Mouse (Mus musculus) heart, postnatal 0 days (tissue): Measurements from ENCODE around the gene Fgd5. TPM values are rescaled to one million over a fixed set of nuclear protein-coding genes. Genes with fewer than 3 reads are reported as not detected.

Source experiments
- ATAC-seq: fragments of 200-750 bp; cut with Nextera tagmentation; 2 replicates; pipeline ENCODE4 v1.8.0; 2017; ENCODE audit warnings: low read depth, moderate number of reproducible peaks, moderate library complexity; ENCODE audit not compliant: insufficient read depth
- DNase-seq: peaks from one replicate; pipeline ENCODE4 v3.0.0-alpha.2; 2016; ENCODE audit warnings: low spot score
- H3K27ac ChIP-seq: fragments of 300-500 bp; sonication (generic); 2 replicates; pipeline ENCODE4 v1.5.1; 2014; ENCODE audit warnings: low read depth, mild to moderate bottlenecking
- H3K27me3 ChIP-seq: fragments of 300-500 bp; sonication (generic); 2 replicates; pipeline ENCODE4 v1.6.1; 2014; ENCODE audit warnings: low read length, mixed read lengths; ENCODE audit not compliant: control insufficient read depth, insufficient read depth
- H3K36me3 ChIP-seq: fragments of 300-500 bp; sonication (generic); replicated peaks from 2 replicates; pipeline ENCODE4 v1.6.1; 2014; ENCODE audit warnings: low read length, mixed read lengths; ENCODE audit not compliant: control insufficient read depth, insufficient read depth
- H3K4me1 ChIP-seq: fragments of 300-500 bp; sonication (generic); 2 replicates; pipeline ENCODE4 v1.6.1; 2014; ENCODE audit warnings: antibody characterized with exemption; ENCODE audit not compliant: control insufficient read depth, insufficient read depth
- H3K4me2 ChIP-seq: fragments of 300-500 bp; sonication (generic); 2 replicates; pipeline ENCODE4 v1.6.1; 2014; ENCODE audit warnings: low read depth, mild to moderate bottlenecking, low read length, moderate library complexity
- H3K4me3 ChIP-seq: fragments of 300-500 bp; sonication (generic); 2 replicates; pipeline ENCODE4 v1.5.1; 2014; ENCODE audit warnings: low read depth, low read length
- H3K9ac ChIP-seq: fragments of 300-500 bp; sonication (generic); replicated peaks from 2 replicates; pipeline ENCODE4 v1.6.1; 2014; ENCODE audit warnings: low read depth, low read length, mixed read lengths
- H3K9me3 ChIP-seq: fragments of 300-500 bp; sonication (generic); replicated peaks from 2 replicates; pipeline ENCODE4 v1.6.1; 2016; ENCODE audit warnings: low read length; ENCODE audit not compliant: control insufficient read depth
- CTCF ChIP-seq: IDR thresholded peaks from 2 replicates; pipeline ENCODE4 v1.5.1; 2016; ENCODE audit warnings: antibody characterized with exemption, control low read depth, low read depth
- EP300 ChIP-seq: IDR thresholded peaks from 2 replicates; pipeline ENCODE4 v1.6.1; 2016; ENCODE audit warnings: antibody characterized with exemption, low read depth
- WGBS: fragments of 180-500 bp; shearing (Covaris S2); extraction: QIAGEN DNeasy Blood & Tissue Kit; methylation state at CpG from one replicate; pipeline ENCODE4 v1.1.7; 2014; 5-methylcytosine and 5-hydroxymethylcytosine counted together
- polyA plus RNA-seq: library from polyadenylated mRNA; unstranded; fragments of >200 nt; fragmentation: Nextera tagmentation; extraction: Ambion mirVana; gene quantifications from 2 replicates; pipeline ENCODE4 v1.2.1, GENCODE M21; 2015
- total RNA-seq: library from RNA; depleted of rRNA; stranded (reverse); fragments of >200 nt; gene quantifications from 2 replicates; pipeline ENCODE4 v1.2.3, GENCODE M21; 2014; ENCODE audit warnings: low replicate concordance

Gene Fgd5
- total and polyA plus RNA-seq, 2 experiments from 2014 or later: 8.1 to 12.9 TPM

DNA sequence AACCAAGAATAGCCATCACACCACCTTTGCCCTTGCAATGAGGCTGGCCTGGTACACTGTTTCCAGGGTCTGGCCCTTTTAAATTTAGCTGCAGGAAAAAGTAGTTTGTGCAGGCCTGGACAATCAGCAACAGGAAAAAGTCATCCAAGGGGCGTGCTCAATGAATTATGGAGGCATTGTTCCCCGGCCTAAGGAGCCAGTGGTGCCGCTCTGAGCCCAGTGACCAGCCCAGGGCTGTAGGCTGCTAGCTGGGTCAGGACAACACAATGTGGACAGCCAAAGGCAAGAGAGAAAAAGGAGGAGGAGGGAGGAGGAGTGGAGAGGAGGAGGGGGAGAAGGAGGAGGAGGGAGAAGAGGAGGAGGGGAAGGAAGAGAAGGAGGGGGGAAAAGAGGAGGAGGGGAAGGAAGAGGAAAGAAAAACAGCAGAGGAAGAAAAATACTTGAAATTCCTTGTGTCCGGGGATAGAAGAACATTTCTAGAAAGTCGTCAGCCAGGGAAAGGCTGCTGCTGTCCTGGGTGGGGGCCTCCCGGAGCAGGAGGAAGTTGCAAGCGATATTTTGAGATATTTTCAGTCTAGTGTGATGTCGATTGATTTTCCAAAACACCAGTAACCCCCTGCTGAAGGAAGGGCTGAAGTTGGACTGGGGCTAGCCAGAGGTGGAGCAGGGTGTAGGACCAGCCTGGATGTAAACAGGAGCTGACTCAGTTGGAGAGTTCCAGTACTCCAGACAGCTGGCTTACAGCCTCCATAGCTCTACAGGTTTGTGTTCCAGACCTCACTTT lies 18.5 kb upstream of the Fgd5 start:
- Histone ChIP-seq H3K4me1 (no peaks in the 10 kb centered on the region), H3K27ac (peak overlapping the region; percentile 85), H3K4me2 (peak overlapping the region; percentile 45), H3K9me3 (no peaks in the 10 kb centered on the region), H3K4me3 (peak overlapping the region; percentile 4; the same call in 1 of the 2 replicates), H3K9ac (no peak overlapping the region), H3K36me3 (no peaks in the 10 kb centered on the region), H3K27me3 (peaks cover 11% of the 10 kb centered on the region; the same call in 1 of the 2 replicates)
- WGBS: 24% methylated on average over 8 of the region's 8 CpGs
- no peak for TF ChIP-seq CTCF
- TF ChIP-seq EP300: no peak
- ATAC-seq: peak; percentile 86
- peak; percentile 50 for DNase-seq

DNA sequence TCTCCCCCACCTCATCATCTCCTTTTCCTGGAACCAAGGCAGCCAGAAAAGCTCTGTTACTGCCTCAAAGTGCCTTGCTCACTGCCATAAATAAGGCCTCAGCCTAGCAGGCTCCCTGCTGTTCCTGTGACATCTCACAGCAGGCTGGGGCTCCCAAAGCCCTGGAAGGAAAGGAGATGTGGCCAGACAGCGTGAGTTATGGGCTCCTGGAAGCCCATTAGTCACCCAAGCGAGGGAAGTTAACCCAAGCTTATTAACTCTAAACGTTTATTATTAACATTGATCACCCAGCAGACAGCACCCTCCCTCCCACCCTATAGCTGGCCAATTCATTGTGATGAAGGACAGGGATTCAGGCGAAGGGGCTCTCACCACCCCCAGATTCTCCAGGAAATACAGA lies 15.2 kb upstream of the Fgd5 start:
- no peak overlapping the region for H3K9ac ChIP-seq
- no peak for TF ChIP-seq CTCF
- no peak for TF ChIP-seq EP300
- ATAC-seq: no peak
- H3K27ac ChIP-seq: no peak overlapping the region
- H3K4me3 ChIP-seq: no peak overlapping the region
- H3K27me3 ChIP-seq: peaks cover 10% of the 10 kb centered on the region; the same call in 1 of the 2 replicates
- no peak for DNase-seq
- 31% methylated on average over 4 of the region's 4 CpGs for WGBS
- H3K36me3 ChIP-seq: no peaks in the 10 kb centered on the region
- H3K4me2 ChIP-seq: no peak overlapping the region
- no peaks in the 10 kb centered on the region for H3K9me3 ChIP-seq
- H3K4me1 ChIP-seq: no peaks in the 10 kb centered on the region

DNA sequence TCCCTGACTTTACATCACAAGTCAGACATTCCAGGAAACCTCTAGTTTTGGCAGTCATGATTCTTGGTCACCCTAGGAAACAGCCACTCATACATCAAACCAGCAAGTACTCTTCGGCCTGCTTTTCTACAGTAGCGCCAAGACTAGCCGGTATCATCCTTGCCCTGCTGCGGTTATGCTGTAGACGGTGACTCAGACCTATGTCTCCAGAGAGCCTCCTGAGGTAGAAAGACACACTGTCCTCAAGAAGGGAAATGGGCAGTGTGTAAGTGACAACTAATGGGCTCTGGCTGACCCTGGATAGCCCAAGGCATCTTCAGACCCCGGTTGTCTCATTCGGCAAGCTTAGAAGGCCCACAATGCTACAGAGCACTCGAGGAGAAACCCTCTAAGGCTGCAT lies 13.6 kb upstream of the Fgd5 start:
- H3K27ac ChIP-seq: no peak overlapping the region
- H3K9me3 ChIP-seq: no peaks in the 10 kb centered on the region
- no peak overlapping the region for H3K9ac ChIP-seq
- H3K36me3 ChIP-seq: no peaks in the 10 kb centered on the region
- peaks cover 10% of the 10 kb centered on the region; the same call in 1 of the 2 replicates for H3K27me3 ChIP-seq
- no peak overlapping the region for H3K4me3 ChIP-seq
- H3K4me1 ChIP-seq: no peaks in the 10 kb centered on the region
- DNase-seq (no peak), ATAC-seq (no peak)
- TF ChIP-seq EP300 (no peak), CTCF (no peak)
- 81% methylated on average over 8 of the region's 8 CpGs for WGBS
- H3K4me2 ChIP-seq: no peak overlapping the region

- no peak for DNase-seq
- Histone ChIP-seq H3K27ac (no peak overlapping the region), H3K4me2 (no peak overlapping the region), H3K9ac (no peak overlapping the region), H3K36me3 (no peaks in the 10 kb centered on the region), H3K4me1 (no peaks in the 10 kb centered on the region), H3K4me3 (no peak overlapping the region), H3K27me3 (peaks cover 10% of the 10 kb centered on the region; the same call in 1 of the 2 replicates), H3K9me3 (no peaks in the 10 kb centered on the region)
- no peak for ATAC-seq
- no peak for TF ChIP-seq EP300
- TF ChIP-seq CTCF: no peak
- 41% methylated on average over 6 of the region's 6 CpGs for WGBS
Observed at GRCm38 (mm10) chr6:91966006-91966405, 12.7 kb upstream of the Fgd5 start.

DNA sequence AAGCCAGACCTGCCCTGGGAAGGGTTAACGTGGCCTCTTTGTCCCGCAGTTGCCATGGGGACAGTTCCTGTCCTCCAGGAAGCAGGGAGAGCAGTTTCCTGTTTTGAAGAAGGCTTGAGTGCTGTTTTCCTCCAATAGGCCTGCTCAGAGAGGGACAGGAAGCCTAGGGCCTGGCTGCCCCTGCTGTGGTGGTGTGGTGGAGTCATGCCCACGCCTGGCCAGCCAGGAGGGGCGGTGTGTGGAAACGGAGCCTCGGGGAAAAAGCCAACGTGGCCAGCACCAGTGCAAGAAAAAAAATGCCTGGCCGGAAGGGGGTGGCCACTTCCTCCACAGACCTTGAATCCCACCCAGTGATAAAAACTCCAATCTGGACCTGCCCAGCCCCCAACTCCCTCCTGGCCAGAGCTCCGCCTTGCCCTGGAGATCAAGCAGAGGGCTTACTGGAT lies 6.5 kb upstream of the Fgd5 start:
- no peak overlapping the region for H3K4me3 ChIP-seq
- no peaks in the 10 kb centered on the region for H3K4me1 ChIP-seq
- 41% methylated on average over 9 of the region's 9 CpGs for WGBS
- ATAC-seq: peak; percentile 93
- H3K9ac ChIP-seq: no peak overlapping the region
- no peaks in the 10 kb centered on the region for H3K9me3 ChIP-seq
- peak; percentile 86 for DNase-seq
- no peaks in the 10 kb centered on the region for H3K36me3 ChIP-seq
- peak overlapping the region; percentile 70 for H3K27ac ChIP-seq
- 0 out of 2 replicates have a peak, but pooled peaks cover 8% of the 10 kb centered on the region for H3K27me3 ChIP-seq
- H3K4me2 ChIP-seq: no peak overlapping the region
- TF ChIP-seq EP300 (0 out of 2 replicates have a peak, but pooled peaks have one; percentile 61), CTCF (peak; percentile 20; the same call in 1 of the 2 replicates)
